Mouse (Mus musculus) neural tube, embryonic 11.5 days (tissue): ENCODE measurements around the gene Auts2. TPM values are rescaled to one million over a fixed set of nuclear protein-coding genes. Genes with fewer than 3 reads are reported as not detected.
A peak's percentile ranks its signal among the peaks of the same experiment; 100 is the strongest.

Experiments used
- ATAC-seq: fragments of 200-750 bp; cut with Nextera tagmentation; 2 replicates; pipeline ENCODE4 v1.8.0; 2017; ENCODE audit warnings: moderate number of reproducible peaks, mild to moderate bottlenecking, moderate TSS enrichment, moderate library complexity; ENCODE audit not compliant: insufficient read depth, low FRiP score, low TSS enrichment
- DNase-seq: peaks from one replicate; pipeline ENCODE4 v3.0.0-alpha.2; 2015; ENCODE audit warnings: low spot score
- H3K27ac ChIP-seq: fragments of 300-500 bp; sonication (generic); 2 replicates; pipeline ENCODE4 v1.5.1; 2014; ENCODE audit warnings: low read depth, mild to moderate bottlenecking, low read length
- H3K27me3 ChIP-seq: fragments of 300-500 bp; sonication (generic); 2 replicates; pipeline ENCODE4 v1.6.1; 2014; ENCODE audit warnings: mild to moderate bottlenecking, low read length, mixed read lengths; ENCODE audit not compliant: control insufficient read depth, insufficient read depth
- H3K36me3 ChIP-seq: fragments of 300-500 bp; sonication (generic); 2 replicates; pipeline ENCODE4 v1.6.1; 2014; ENCODE audit warnings: mild to moderate bottlenecking, low read length, moderate library complexity, mixed read lengths; ENCODE audit not compliant: control insufficient read depth, insufficient read depth
- H3K4me1 ChIP-seq: fragments of 300-500 bp; sonication (generic); 2 replicates; pipeline ENCODE4 v1.6.1; 2014; ENCODE audit warnings: low read length, mixed read lengths; ENCODE audit not compliant: control insufficient read depth, insufficient read depth
- H3K4me2 ChIP-seq: fragments of 300-500 bp; sonication (generic); 2 replicates; pipeline ENCODE4 v1.6.1; 2014; ENCODE audit warnings: low read depth, mild to moderate bottlenecking, moderate library complexity
- H3K4me3 ChIP-seq: fragments of 300-500 bp; sonication (generic); 2 replicates; pipeline ENCODE4 v1.5.1; 2014; ENCODE audit warnings: low read depth, low read length
- H3K9ac ChIP-seq: fragments of 300-500 bp; sonication (generic); 2 replicates; pipeline ENCODE4 v1.6.1; 2014; ENCODE audit warnings: mild to moderate bottlenecking, low read length
- H3K9me3 ChIP-seq: fragments of 300-500 bp; sonication (generic); 2 replicates; pipeline ENCODE4 v1.6.1; 2016; ENCODE audit warnings: low read length; ENCODE audit not compliant: control insufficient read depth
- WGBS: fragments of 180-500 bp; shearing (Covaris S2); extraction: QIAGEN DNeasy Blood & Tissue Kit; methylation state at CpG from one replicate; pipeline ENCODE4 v1.1.7; 2014; 5-methylcytosine and 5-hydroxymethylcytosine counted together
- polyA plus RNA-seq: library from polyadenylated mRNA; unstranded; fragments of >200 nt; fragmentation: Nextera tagmentation; extraction: Ambion mirVana; gene quantifications from 2 replicates; pipeline ENCODE4 v1.2.1, GENCODE M21; 2014

Gene Auts2
- polyA plus RNA-seq, 1 experiment from 2014 or later, result 45.0 TPM

- no peak overlapping the region for H3K4me3 ChIP-seq
- H3K27ac ChIP-seq, result no peak overlapping the region
- ATAC-seq (no peak), DNase-seq (no peak)
- H3K4me2 ChIP-seq, result no peak overlapping the region
- H3K4me1 ChIP-seq, result peaks cover 16% of the 10 kb centered on the region
- H3K9me3 ChIP-seq, result no peaks in the 10 kb centered on the region
- H3K27me3 ChIP-seq, result no peaks in the 10 kb centered on the region
- H3K9ac ChIP-seq, result no peak overlapping the region
- no peaks in the 10 kb centered on the region for H3K36me3 ChIP-seq
- WGBS, result 85% methylated on average over 2 of the region's 2 CpGs
Observed at GRCm38 (mm10) chr5:131828607-131829006, 714.5 kb downstream of the Auts2 start.

GRCm38 (mm10) chr5:131826362-131827261 lies 716.5 kb downstream of the Auts2 start:
- Histone ChIP-seq H3K9me3 (no peaks in the 10 kb centered on the region), H3K4me3 (no peak overlapping the region), H3K36me3 (no peaks in the 10 kb centered on the region), H3K4me2 (no peak overlapping the region), H3K27me3 (no peaks in the 10 kb centered on the region), H3K4me1 (peaks cover 9% of the 10 kb centered on the region), H3K9ac (no peak overlapping the region), H3K27ac (no peak overlapping the region)
- WGBS, result 94% methylated on average over 8 of the region's 8 CpGs
- ATAC-seq (no peak), DNase-seq (no peak)

DNA sequence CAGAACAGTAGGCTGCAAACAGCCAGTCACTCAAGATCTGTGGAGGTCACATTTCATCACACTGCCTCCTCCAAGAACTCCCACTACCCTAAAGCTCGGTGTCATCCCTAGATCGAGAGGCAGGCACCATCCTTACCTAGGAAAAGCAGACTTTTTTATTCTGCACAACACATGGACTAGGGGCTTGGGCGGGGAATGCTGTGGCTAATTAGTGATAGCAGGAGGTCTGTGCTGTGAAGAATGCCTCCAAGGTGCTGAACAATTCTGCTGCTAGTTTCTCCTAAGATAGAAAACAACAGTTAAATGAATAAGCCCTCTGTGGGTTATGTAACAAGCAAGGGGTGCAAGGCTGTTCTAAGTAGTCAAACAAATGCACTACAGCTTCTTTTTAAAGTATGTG lies 717.7 kb downstream of the Auts2 start:
- WGBS, result 25% methylated on average over 3 of the region's 3 CpGs

GRCm38 (mm10) chr5:131824197-131824991 lies 718.8 kb downstream of the Auts2 start:
- H3K9me3 ChIP-seq, result no peaks in the 10 kb centered on the region
- H3K4me1 ChIP-seq, result peaks cover 9% of the 10 kb centered on the region
- H3K9ac ChIP-seq, result no peak overlapping the region
- DNase-seq (peak; percentile 63), ATAC-seq (peak; percentile 88)
- 12% methylated on average over 11 of the region's 11 CpGs for WGBS
- no peaks in the 10 kb centered on the region for H3K27me3 ChIP-seq
- no peak overlapping the region for H3K4me3 ChIP-seq
- no peak overlapping the region for H3K4me2 ChIP-seq
- H3K27ac ChIP-seq, result no peak overlapping the region
- H3K36me3 ChIP-seq, result no peaks in the 10 kb centered on the region

More for the DNA sequence above, 717.7 kb downstream of the Auts2 start:
- no peak overlapping the region for H3K27ac ChIP-seq
- no peaks in the 10 kb centered on the region for H3K27me3 ChIP-seq
- no peaks in the 10 kb centered on the region for H3K36me3 ChIP-seq
- no peak overlapping the region for H3K4me3 ChIP-seq
- H3K4me1 ChIP-seq, result peaks cover 9% of the 10 kb centered on the region
- no peak overlapping the region for H3K9ac ChIP-seq
- ATAC-seq (no peak), DNase-seq (no peak)
- H3K4me2 ChIP-seq, result no peak overlapping the region
- H3K9me3 ChIP-seq, result no peaks in the 10 kb centered on the region

GRCm38 (mm10) chr5:131821461-131821860 lies 721.7 kb downstream of the Auts2 start:
- ATAC-seq (no peak), DNase-seq (no peak)
- H3K27ac ChIP-seq, result no peak overlapping the region
- no peak overlapping the region for H3K9ac ChIP-seq
- no peaks in the 10 kb centered on the region for H3K9me3 ChIP-seq
- no peak overlapping the region for H3K4me3 ChIP-seq
- H3K4me1 ChIP-seq, result peaks cover 9% of the 10 kb centered on the region
- H3K36me3 ChIP-seq, result no peaks in the 10 kb centered on the region
- no peaks in the 10 kb centered on the region for H3K27me3 ChIP-seq
- 87% methylated on average over 4 of the region's 4 CpGs for WGBS
- no peak overlapping the region for H3K4me2 ChIP-seq

DNA sequence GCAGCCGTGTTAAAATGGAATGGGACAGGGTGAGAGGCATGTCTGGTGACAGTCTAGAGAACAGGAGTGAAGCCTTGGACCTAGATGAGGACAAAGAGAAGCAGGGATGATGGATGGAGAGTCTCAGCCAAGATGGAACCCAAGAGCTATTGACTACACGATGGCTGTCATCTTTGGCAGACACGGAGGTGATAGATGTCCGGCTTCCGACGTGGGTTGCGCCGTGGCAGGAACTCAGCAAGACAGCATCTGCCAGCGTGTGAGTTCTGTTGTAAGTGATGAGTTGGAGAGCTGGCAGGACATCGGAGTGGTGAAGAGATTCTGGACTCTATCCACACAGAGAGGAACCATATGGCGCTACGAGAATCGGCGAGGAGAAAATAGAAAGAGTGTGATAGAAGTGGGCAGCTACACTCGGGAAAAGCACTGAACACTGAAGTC lies 723.9 kb downstream of the Auts2 start:
- WGBS, result 90% methylated on average over 15 of the region's 15 CpGs
- DNase-seq, result no peak
- no peaks in the 10 kb centered on the region for H3K36me3 ChIP-seq
- no peaks in the 10 kb centered on the region for H3K9me3 ChIP-seq
- no peak overlapping the region for H3K9ac ChIP-seq
- no peak overlapping the region for H3K4me3 ChIP-seq
- no peak for ATAC-seq
- H3K27me3 ChIP-seq, result no peaks in the 10 kb centered on the region
- H3K27ac ChIP-seq, result no peak overlapping the region
- H3K4me2 ChIP-seq, result no peak overlapping the region
- H3K4me1 ChIP-seq, result peaks cover 3% of the 10 kb centered on the region; the same call in 1 of the 2 replicates

DNA sequence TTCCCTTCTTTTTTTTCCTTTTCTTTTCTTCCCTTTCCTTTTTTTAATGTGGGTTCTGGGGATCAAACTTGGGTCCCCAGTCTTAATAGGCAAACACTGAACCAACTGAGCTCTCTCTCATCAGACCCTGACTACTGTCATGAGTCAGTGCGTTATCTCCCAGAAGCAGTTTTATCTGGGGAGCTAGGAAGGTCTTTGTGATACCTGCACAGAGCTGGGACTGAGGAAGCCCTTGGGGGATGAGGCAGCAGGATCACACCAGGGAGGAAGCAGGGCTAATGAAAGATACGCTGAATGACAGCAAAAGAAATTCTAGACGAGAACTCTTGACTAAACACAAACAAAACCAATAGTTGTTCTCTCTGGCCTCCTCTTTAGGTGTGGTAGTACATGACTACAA lies 727.6 kb downstream of the Auts2 start:
- H3K4me3 ChIP-seq, result no peak overlapping the region
- H3K36me3 ChIP-seq, result no peaks in the 10 kb centered on the region
- 83% methylated on average over 3 of the region's 3 CpGs for WGBS
- H3K27ac ChIP-seq, result no peak overlapping the region
- no peaks in the 10 kb centered on the region for H3K4me1 ChIP-seq
- no peaks in the 10 kb centered on the region for H3K27me3 ChIP-seq
- no peak overlapping the region for H3K9ac ChIP-seq
- H3K4me2 ChIP-seq, result no peak overlapping the region
- no peak for ATAC-seq
- DNase-seq, result no peak
- H3K9me3 ChIP-seq, result no peaks in the 10 kb centered on the region

DNA sequence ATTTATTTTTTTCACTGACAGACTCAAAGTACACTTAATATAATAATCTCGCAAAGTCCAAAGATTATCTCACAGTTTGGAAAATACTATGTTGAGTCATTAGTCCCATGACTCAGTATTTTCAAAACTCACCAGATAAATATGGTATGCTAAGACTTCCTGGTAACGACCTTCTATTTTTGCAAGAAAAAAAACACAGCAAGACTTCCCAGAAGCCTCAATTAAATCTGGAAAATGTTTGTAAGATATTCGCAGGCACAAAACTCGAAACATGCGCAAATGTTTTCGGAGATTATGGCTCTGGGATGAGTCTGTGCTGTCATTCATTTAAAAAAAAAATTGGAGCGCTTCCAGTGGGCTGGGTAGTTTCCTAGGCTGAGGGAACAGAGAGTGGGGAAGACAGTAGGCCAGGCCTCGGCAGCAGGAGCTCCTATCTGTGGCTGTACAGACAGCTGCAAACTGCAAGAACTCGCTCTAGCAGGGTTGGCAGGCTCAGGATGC lies 728.6 kb downstream of the Auts2 start:
- H3K9ac ChIP-seq, result no peak overlapping the region
- no peak overlapping the region for H3K27ac ChIP-seq
- no peaks in the 10 kb centered on the region for H3K27me3 ChIP-seq
- no peak for ATAC-seq
- WGBS, result 93% methylated on average over 9 of the region's 9 CpGs
- H3K36me3 ChIP-seq, result no peaks in the 10 kb centered on the region
- H3K4me2 ChIP-seq, result no peak overlapping the region
- H3K4me1 ChIP-seq, result no peaks in the 10 kb centered on the region
- H3K9me3 ChIP-seq, result no peaks in the 10 kb centered on the region
- no peak overlapping the region for H3K4me3 ChIP-seq
- DNase-seq, result no peak
